Mouse (Mus musculus): ENCODE measurements at regions not wholly inside any gene's neighbourhood (a gene's known extent, or its start where the extent isn't known, plus 50 kb on each side); places are given as distances from the start of the nearest gene placed in this dataset.
"Not testable (repeated sequence)": the region's sequence is repeated elsewhere in the genome, so short reads cannot be mapped to it uniquely, and the experiment has no call there.

- no peak for DNase-seq (ENCODE audit: low read depth, low spot score)
Measured at GRCm38 (mm10) chr5:7428291-7428690, 83.7 kb upstream of the Zfp804b start.

DNA sequence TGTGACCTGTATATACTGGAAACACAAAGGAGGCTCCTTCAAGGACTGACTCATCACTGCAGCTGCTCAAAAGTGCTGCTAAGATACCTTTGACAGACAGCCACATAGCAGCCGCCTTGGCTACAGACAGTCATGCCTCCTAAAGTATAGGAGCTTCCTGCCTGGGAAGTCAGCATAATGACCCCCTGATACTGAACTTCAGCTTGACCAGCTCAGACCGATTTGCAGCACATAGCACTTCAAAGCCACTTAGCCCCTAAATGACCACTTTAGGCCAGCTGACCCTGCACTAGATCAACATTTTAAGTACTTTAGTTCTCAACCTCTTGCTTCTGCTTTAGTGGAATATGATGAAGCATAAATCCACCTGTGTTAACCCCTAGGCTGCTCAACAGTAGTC lies 91.9 kb upstream of the Zfp804b start:
- DNase-seq (ENCODE audit: low read depth, low spot score), result no peak

DNA sequence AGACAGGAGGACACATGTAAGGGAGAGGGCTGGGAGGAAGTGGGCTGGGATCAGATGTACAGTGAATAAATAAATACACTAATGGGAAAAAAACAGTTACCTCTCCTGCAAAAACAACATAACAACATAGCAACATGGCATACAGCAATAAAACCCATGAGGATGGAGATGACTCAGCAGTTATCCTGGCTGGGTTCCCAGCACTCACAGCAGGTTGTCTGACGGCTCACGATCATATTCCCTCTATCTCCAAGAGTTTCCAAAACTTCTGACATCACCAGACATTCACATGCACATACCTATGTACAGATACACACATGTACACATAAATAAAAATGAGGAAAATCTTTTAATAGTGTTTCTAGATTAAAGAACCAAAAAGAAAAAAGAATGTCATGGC lies 103.4 kb upstream of the Zfp804b start:
- no peak for DNase-seq (ENCODE audit: low read depth, low spot score)

DNA sequence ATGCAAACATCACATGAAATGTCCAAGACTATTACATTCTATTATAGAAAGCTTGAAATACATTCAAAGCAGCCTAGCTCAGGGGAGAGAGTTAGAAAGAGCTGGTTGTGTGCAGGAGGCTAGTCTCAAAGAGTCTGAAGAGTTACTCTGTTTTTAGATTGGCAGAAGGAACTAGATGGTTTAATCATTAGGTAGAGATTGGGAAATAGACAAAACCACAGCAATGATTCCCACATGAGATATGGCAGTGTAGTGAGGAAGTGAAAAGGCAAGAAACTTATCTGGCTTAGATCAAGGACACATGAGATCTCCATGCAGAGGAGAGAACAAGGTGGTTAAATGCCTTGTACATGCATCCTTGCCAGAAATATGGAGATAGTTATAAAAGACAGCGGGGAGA lies 110.3 kb upstream of the Zfp804b start:
- DNase-seq (ENCODE audit: low read depth, low spot score), result no peak

GRCm38 (mm10) chr5:7457102-7457501 lies 112.5 kb upstream of the Zfp804b start:
- no peak for DNase-seq (ENCODE audit: low read depth, low spot score)

- DNase-seq (ENCODE audit: low read depth, low spot score), result no peak
Measured at GRCm38 (mm10) chr5:7489150-7489549, 144.6 kb upstream of the Zfp804b start.

DNA sequence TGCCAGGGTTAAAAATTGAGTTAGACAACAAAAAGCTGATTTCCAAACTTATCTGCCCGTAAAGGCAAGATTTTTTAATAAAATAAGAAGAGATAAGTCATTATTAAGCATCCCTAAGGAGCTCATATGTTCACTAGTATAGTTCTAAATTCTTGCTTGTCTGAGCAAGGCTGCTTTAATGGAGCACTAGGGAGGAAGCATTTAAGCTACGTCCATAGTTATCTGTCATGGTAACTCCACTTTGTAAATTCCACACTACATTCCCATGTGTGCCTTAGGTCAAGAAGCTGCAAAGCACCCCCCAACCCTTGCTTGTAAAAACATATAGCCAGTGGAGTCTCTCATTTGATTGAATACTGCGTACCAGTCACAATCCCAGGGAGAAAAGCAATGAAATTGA lies 145.0 kb upstream of the Zfp804b start:
- no peak for DNase-seq (ENCODE audit: low read depth, low spot score)

GRCm38 (mm10) chr5:7517520-7518181 lies 173.1 kb upstream of the Zfp804b start:
- DNase-seq (ENCODE audit: low read depth, low spot score), result no peak

- no peak for DNase-seq (ENCODE audit: low read depth, low spot score)
Measured at GRCm38 (mm10) chr5:7532686-7533199, 188.2 kb upstream of the Zfp804b start.

- DNase-seq (ENCODE audit: low read depth, low spot score), result no peak
Measured at GRCm38 (mm10) chr5:7539812-7540645, 195.5 kb upstream of the Zfp804b start.

GRCm38 (mm10) chr5:7540646-7541038 lies 196.1 kb upstream of the Zfp804b start:
- no peak for DNase-seq (ENCODE audit: low read depth, low spot score)

DNA sequence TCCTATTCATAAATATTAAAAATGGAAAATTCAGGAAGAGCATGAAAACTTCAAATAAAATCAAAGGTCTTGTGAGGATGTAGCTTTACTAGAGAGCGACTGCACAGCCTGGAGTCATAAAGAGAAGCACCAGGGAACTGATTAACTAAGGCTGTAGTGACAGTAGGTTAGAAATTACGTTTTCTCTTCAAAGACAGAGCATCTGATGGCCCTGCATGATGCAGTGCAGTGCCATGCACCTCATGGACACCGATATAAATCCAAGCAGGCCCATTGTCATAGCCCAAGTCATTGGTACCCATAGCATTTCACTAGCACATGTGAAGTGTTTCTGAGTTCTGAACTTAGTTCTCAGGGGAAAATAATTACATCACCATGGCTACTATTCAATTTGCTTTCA lies 199.3 kb upstream of the Zfp804b start:
- peak; percentile 3 for DNase-seq (ENCODE audit: low read depth, low spot score)

GRCm38 (mm10) chr5:7580413-7580812 lies 235.9 kb upstream of the Zfp804b start:
- no peak for DNase-seq (ENCODE audit: low read depth, low spot score)

GRCm38 (mm10) chr5:7586547-7586946 lies 242.0 kb upstream of the Zfp804b start:
- DNase-seq (ENCODE audit: low read depth, low spot score), result no peak

- no peak for DNase-seq (ENCODE audit: low read depth, low spot score)
Measured at GRCm38 (mm10) chr5:7600418-7600817, 255.9 kb upstream of the Zfp804b start.

DNA sequence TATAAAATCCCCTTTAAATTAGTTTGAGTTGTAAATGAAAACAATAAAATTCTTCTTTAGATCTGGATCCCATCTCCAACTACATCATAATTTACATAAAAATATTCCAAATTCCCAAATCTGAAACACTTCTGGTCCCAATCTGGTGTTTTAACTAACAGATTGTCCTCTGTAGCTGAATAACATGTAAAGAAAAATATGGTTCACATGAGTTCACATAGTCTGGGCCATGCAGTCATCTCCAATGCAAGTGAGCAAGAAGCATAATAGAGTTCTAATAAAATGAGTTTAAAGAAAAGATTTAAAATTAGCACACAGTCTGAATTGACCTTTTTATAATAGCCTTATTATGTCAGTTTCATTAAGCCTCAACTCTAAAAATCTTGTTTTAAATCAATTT lies 263.0 kb upstream of the Zfp804b start:
- no peak for DNase-seq (ENCODE audit: low read depth, low spot score)

DNA sequence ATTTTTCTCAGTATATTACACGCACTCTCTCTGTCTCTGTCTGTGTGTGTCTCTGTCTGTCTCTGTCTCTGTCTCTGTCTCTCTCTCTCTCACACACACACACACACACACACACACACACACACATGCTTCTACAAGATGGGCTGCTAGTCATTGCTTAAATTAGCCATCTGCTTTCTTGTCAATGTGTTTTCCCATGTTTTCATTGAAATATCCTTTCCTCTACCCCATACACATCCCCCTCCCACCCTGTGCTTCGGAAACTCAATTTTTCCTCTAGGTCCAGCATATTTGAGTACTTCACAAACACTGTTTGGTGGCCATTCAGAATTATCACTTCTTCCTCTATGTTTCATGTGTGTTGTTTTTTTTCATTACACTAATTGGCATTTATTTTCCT lies 263.4 kb upstream of the Zfp804b start:
- DNase-seq (ENCODE audit: low read depth, low spot score), result no peak

GRCm38 (mm10) chr5:7655280-7655679 lies 305.0 kb upstream of the Steap4 start:
- DNase-seq (ENCODE audit: low read depth, low spot score), result no peak

DNA sequence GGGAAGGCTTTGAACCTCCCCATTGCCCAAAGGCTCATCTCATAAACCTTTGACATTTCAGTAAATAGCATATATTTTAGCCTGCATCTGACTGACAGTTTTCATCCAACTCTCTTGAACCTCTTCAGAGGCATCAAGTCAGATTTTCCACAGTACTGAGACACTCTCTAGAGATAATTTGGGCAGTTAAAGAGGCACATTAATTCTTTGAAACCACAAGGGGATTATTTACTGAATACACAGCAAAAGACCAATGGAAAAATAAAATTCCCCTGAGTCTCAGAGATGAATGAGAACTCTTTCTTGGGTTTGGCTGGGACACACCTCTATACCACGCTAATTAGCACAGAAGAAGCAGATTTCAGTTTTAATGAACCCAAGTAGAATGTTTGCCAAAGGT lies 258.5 kb upstream of the Steap4 start:
- DNase-seq (ENCODE audit: low read depth, low spot score), result no peak

DNA sequence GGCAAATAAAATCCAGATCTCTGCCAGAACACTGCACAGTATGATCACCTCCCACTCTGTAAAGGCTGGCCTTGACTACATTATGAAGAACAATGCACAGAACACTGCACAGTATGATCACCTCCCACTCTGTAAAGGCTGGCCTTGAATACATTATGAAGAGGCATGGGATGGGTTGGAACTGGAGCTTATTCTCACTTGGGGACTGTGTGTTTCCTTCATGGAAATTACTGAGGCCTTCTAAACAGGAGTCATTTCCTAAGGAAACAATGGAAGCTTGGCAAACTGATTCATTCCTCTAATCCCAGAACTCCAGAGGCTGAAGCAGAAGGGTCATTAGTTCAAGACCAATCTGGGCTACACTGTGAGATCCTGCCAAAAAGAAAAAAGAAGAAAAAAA lies 240.7 kb upstream of the Steap4 start:
- DNase-seq (ENCODE audit: low read depth, low spot score), result no peak

DNA sequence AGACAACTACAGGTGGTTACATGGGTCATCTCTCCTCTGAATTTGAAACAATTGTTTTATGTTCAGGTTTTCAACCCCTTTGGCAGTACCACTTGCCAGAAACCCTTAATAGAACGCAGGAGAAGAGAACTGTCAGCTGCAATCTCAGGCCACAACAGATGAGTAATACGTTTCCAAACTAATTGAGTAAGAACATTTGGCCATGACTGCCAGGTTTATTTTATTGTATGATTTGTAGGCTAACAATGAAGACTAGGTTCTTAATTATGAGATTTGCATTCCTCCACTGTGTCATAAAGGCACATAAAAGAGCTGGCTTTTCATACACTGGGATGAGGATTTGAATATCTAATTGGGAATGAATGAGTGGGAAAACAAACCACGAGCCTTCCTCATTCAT lies 240.2 kb upstream of the Steap4 start:
- DNase-seq (ENCODE audit: low read depth, low spot score), result no peak

DNA sequence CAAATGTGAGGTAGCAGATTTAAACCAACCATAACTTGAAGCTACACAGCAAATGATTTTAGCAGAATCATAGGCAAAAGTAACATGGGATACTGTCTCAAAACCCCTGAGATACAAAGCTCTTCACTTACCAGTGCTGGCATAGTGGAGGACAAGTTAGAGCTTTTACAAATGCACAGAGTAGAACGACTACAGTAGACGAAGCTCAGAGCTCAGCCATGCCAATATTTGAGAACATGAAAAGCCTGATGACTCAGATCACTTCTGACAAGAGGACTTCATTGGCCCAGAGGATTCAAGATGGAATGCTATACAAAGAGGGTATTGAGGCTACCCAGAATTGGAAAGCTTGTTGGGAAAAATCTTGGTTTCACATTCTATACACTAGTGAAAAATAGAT lies 239.6 kb upstream of the Steap4 start:
- no peak for DNase-seq (ENCODE audit: low read depth, low spot score)

- DNase-seq (ENCODE audit: low read depth, low spot score), result not testable (repeated sequence)
Measured at GRCm38 (mm10) chr5:7732566-7732965, 227.7 kb upstream of the Steap4 start.
